Mouse (Mus musculus) Muller cell, postnatal 12 days (primary cell): Measurements from ENCODE around the gene Spata32.

ENCODE experiments used
- DNase-seq: peaks from one replicate; pipeline ENCODE4 v3.0.0-alpha.2; 2015; ENCODE audit errors: inconsistent ontology term

The Spata32 gene

GRCm38 (mm10) chr11:103217790-103218516 lies at the start of gene Spata32:
Gene Spata32, minus strand, starts transcription at chr11:103218432.
- peak; percentile 66 for DNase-seq

- peak; percentile 100 for DNase-seq
Measured at GRCm38 (mm10) chr11:103267346-103268219, 49.4 kb upstream of the Spata32 start, which contains the start of gene Map3k14. Gene Map3k14, minus strand, starts transcription at chr11:103267472.

- DNase-seq: no peak
Measured at GRCm38 (mm10) chr11:103266729-103267345, 48.6 kb upstream of the Spata32 start.

GRCm38 (mm10) chr11:103265856-103266255 lies 47.6 kb upstream of the Spata32 start:
- no peak for DNase-seq

- DNase-seq: peak; percentile 72
Measured at GRCm38 (mm10) chr11:103265211-103265610, 47.0 kb upstream of the Spata32 start.

- DNase-seq: peak; percentile 32
Measured at GRCm38 (mm10) chr11:103264427-103265005, 46.3 kb upstream of the Spata32 start.

- DNase-seq: peak; percentile 26
Measured at GRCm38 (mm10) chr11:103263551-103263950, 45.3 kb upstream of the Spata32 start.

- peak; percentile 45 for DNase-seq
Measured at GRCm38 (mm10) chr11:103262412-103263267, 44.4 kb upstream of the Spata32 start.

- DNase-seq: peak; percentile 44
Measured at GRCm38 (mm10) chr11:103261671-103262411, 43.6 kb upstream of the Spata32 start.

GRCm38 (mm10) chr11:103260515-103261192 lies 42.4 kb upstream of the Spata32 start:
- no peak for DNase-seq

GRCm38 (mm10) chr11:103260034-103260433 lies 41.8 kb upstream of the Spata32 start:
- DNase-seq: no peak

GRCm38 (mm10) chr11:103257938-103258481 lies 39.8 kb upstream of the Spata32 start:
- DNase-seq: no peak

GRCm38 (mm10) chr11:103253605-103254004 lies 35.4 kb upstream of the Spata32 start:
- DNase-seq: no peak

- no peak for DNase-seq
Measured at GRCm38 (mm10) chr11:103252380-103252779, 34.1 kb upstream of the Spata32 start.

GRCm38 (mm10) chr11:103250324-103250723 lies 32.1 kb upstream of the Spata32 start:
- no peak for DNase-seq

- no peak for DNase-seq
Measured at GRCm38 (mm10) chr11:103249509-103249908, 31.3 kb upstream of the Spata32 start.

- no peak for DNase-seq
Measured at GRCm38 (mm10) chr11:103248837-103249236, 30.6 kb upstream of the Spata32 start.

GRCm38 (mm10) chr11:103247504-103248177 lies 29.4 kb upstream of the Spata32 start:
- DNase-seq: peak; percentile 88
